Mouse (Mus musculus) urinary bladder, postnatal 0 days (tissue): Measurements from ENCODE around the gene Prc1. TPM values are rescaled to one million over a fixed set of nuclear protein-coding genes. Genes with fewer than 3 reads are reported as not detected.

ENCODE experiments used
- polyA plus RNA-seq: library from polyadenylated mRNA; unstranded; fragments of >200 nt; fragmentation: Nextera tagmentation; extraction: Ambion mirVana; gene quantifications from 2 replicates; pipeline ENCODE4 v1.2.1, GENCODE M21; 2015

Gene Prc1
- polyA plus RNA-seq = 25.5 and 45.7 TPM in 2 replicates

GRCm38 (mm10) chr7:80294062-80294763 is at the start of gene Prc1:
Gene Prc1, plus strand, starts transcription at chr7:80294450.

GRCm38 (mm10) chr7:80246148-80246721 is 48.0 kb upstream of the Prc1 start, which contains the start of gene Ttll13:
Gene Ttll13, plus strand, starts transcription at chr7:80246376.

DNA sequence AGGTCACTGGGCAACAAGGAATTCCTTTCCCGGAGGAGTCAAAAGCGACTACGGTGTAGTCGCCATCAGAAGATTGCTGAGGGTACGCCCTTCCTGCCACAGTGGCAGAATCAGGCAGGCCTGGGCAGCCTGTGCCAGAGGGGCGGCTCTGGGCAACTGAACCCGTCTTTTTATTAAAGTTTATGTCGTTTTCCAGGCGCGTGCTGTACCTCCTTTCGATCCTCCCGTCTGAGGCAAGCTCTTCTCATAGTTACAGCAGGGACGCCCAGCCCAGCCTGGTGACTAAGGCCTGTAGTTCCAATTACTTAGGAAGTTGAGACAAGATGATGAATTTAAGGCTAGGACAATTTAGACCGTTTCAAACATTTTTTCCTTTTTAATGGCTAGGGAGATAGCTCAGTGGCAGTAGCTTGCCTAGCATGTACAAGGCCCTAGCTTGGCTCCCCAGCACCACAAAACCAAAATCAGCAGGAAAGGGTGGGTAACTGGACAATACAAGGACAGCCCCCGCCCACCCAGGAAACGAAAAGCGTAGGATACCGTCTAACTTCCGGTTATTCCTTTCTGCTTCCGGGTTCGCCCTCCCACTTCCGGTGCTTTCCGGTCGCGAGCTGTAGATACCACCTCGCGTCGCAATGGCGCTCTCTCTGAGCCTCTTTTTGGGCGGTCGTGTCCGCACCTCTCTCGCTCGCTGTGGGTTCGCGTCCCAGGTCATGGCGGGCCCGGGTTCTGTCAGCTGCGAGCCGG is 33.5 kb upstream of the Prc1 start, which contains the start of gene Ngrn:
TSS of gene Ngrn (plus strand) at position 591 of the 747 bp plus-strand sequence.

GRCm38 (mm10) chr7:80268897-80269750 is 25.1 kb upstream of the Prc1 start, which contains the start of gene Vps33b:
Gene Vps33b, plus strand, starts transcription at chr7:80269649.

GRCm38 (mm10) chr7:80324043-80324815 is 30.0 kb downstream of the Prc1 start, which contains the start of gene Rccd1:
Gene Rccd1, minus strand, starts transcription at chr7:80324454.

GRCm38 (mm10) chr7:80340793-80341192 is 46.5 kb downstream of the Prc1 start, which contains the start of gene Unc45a:
Gene Unc45a, minus strand, starts transcription at chr7:80341005.

DNA sequence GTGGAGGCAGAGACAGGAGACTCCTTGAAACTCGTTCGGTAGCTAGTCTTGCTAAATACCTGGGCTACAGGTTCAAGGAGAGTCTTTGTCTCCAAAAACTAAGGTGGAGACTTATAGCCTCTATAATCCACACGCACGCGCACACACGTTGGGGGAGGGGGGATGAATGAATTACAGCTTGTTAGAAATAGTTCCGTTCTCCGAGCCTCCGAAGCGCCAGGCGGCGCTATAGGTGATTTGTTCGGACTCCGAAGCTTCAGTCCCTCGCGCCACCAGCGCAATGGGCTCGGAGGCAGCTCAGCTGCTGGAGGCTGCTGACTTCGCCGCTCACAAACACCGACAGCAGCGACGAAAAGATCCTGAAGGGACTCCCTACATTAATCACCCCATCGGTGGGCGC is 48.6 kb downstream of the Prc1 start, which contains the start of gene Hddc3:
TSS of gene Hddc3 (plus strand) at position 247 of the 400 bp plus-strand sequence.

Other genes starting within 250 kb of the Prc1 start
- gene Idh2, start 179.1 kb upstream of the Prc1 start, polyA plus RNA-seq = 198 and 204 TPM in 2 replicates
- gene Sema4b, start 107.6 kb upstream of the Prc1 start, polyA plus RNA-seq = 10.3 and 11.3 TPM in 2 replicates
- 60.7 and 74.1 TPM in 2 replicates for gene Cib1, start 61.6 kb upstream of the Prc1 start, polyA plus RNA-seq
- gene Gdpgp1, start 61.6 kb upstream of the Prc1 start, polyA plus RNA-seq = 2.4 and 2.6 TPM in 2 replicates
- gene Ttll13, start 48.1 kb upstream of the Prc1 start, polyA plus RNA-seq = 0.62 and 0.76 TPM in 2 replicates
- 27.4 and 29.3 TPM in 2 replicates for gene Ngrn, start 33.2 kb upstream of the Prc1 start, polyA plus RNA-seq
- gene Vps33b, start 24.8 kb upstream of the Prc1 start, polyA plus RNA-seq = 5.8 and 7.0 TPM in 2 replicates
- 6.3 and 8.3 TPM in 2 replicates for gene Rccd1, start 30.0 kb downstream of the Prc1 start, polyA plus RNA-seq
- 46.3 and 54.8 TPM in 2 replicates for gene Unc45a, start 46.6 kb downstream of the Prc1 start, polyA plus RNA-seq
- gene Hddc3, start 48.7 kb downstream of the Prc1 start, polyA plus RNA-seq = 9.3 and 10.6 TPM in 2 replicates
- gene Man2a2, start 76.9 kb downstream of the Prc1 start, polyA plus RNA-seq = 9.3 and 9.4 TPM in 2 replicates
- 7.8 and 10.7 TPM in 2 replicates for gene Fes, start 93.5 kb downstream of the Prc1 start, polyA plus RNA-seq
- 14.8 and 15.7 TPM in 2 replicates for gene Furin, start 111.0 kb downstream of the Prc1 start, polyA plus RNA-seq
- 3.4 and 4.5 TPM in 2 replicates for gene Blm, start 240.7 kb downstream of the Prc1 start, polyA plus RNA-seq